Mouse (Mus musculus): ENCODE measurements around the gene Narfl.

DNA sequence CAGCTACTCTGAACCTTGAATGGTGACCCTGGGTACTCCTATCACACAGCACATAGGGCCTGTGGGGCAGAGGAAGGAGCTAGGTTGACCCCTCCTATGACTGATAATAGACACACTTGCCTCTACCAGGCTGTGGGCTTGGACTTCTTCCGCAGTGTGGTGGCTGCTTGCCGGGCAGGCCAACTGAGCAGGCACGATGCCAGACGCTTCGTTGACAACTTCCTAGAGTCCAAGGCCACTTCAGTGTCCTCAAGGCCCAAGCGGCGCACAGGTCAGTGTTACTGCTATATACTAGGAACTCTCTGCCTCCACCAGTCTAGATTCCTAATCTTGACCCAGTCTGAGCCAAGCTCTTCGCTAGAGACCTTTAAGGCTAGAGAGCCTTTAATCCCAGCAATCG, 29.7 kb upstream of the Narfl start:
- no peak for TF ChIP-seq POLR2A (IDR thresholded peaks at IDR 0.05; ENCODE audit: extremely low read depth, insufficient read depth, low read length)
- TF ChIP-seq CTCF (IDR thresholded peaks at IDR 0.05; ENCODE audit: low read depth, low read length) = no peak

All from liver, adult 2 months (tissue).